Mouse (Mus musculus): ENCODE data around the gene Sgsm2.

GRCm38 (mm10) chr11:74924149-74924548 is 27.3 kb upstream of the Sgsm2 start:
- peak; percentile 17; the same call in 1 of the 2 replicates for TF ChIP-seq CTCF (IDR thresholded peaks at IDR 0.05; ENCODE audit: extremely low read depth, insufficient read depth, insufficient read length, insufficient replicate concordance)
- no peak for TF ChIP-seq POLR2A (IDR thresholded peaks at IDR 0.05; ENCODE audit: low read depth, low read length)

Data from spleen, adult 2 months (tissue).